Mouse (Mus musculus) intestine, postnatal 0 days (tissue): Measurements from ENCODE around the gene Snrpa. TPM values are rescaled to one million over a fixed set of nuclear protein-coding genes. Genes with fewer than 3 reads are reported as not detected.

Experiments used
- ATAC-seq: fragments of 200-750 bp; cut with Nextera tagmentation; 2 replicates; pipeline ENCODE4 v1.8.0; 2017; ENCODE audit warnings: mild to moderate bottlenecking, moderate TSS enrichment, moderate library complexity
- H3K27ac ChIP-seq: fragments of 300-500 bp; sonication (generic); 2 replicates; pipeline ENCODE4 v1.5.1; 2014; ENCODE audit warnings: mild to moderate bottlenecking, low read depth, low read length, moderate library complexity
- H3K27me3 ChIP-seq: fragments of 300-500 bp; sonication (generic); replicated peaks from 2 replicates; pipeline ENCODE4 v1.6.1; 2014; ENCODE audit warnings: low read length, mixed read lengths; ENCODE audit not compliant: control insufficient read depth, insufficient read depth
- H3K36me3 ChIP-seq: fragments of 300-500 bp; sonication (generic); 2 replicates; pipeline ENCODE4 v1.6.1; 2014; ENCODE audit warnings: mild to moderate bottlenecking, moderate library complexity; ENCODE audit not compliant: control insufficient read depth, insufficient read depth
- H3K4me1 ChIP-seq: fragments of 300-500 bp; sonication (generic); replicated peaks from 2 replicates; pipeline ENCODE4 v1.6.1; 2014; ENCODE audit warnings: antibody characterized with exemption, low read length, mixed read lengths; ENCODE audit not compliant: control insufficient read depth, insufficient read depth
- H3K4me2 ChIP-seq: fragments of 300-500 bp; sonication (generic); replicated peaks from 2 replicates; pipeline ENCODE4 v1.6.1; 2014; ENCODE audit warnings: low read depth, mild to moderate bottlenecking, moderate library complexity
- H3K4me3 ChIP-seq: fragments of 300-500 bp; sonication (generic); 2 replicates; pipeline ENCODE4 v1.5.1; 2014; ENCODE audit warnings: low read depth, low read length
- H3K9ac ChIP-seq: fragments of 300-500 bp; sonication (generic); 2 replicates; pipeline ENCODE4 v1.6.1; 2014; ENCODE audit warnings: mild to moderate bottlenecking, low read depth, low read length
- H3K9me3 ChIP-seq: fragments of 300-500 bp; sonication (generic); 2 replicates; pipeline ENCODE4 v1.6.1; 2016; ENCODE audit warnings: mixed run types; ENCODE audit not compliant: control insufficient read depth
- CTCF ChIP-seq: sonication (generic); IDR thresholded peaks from 2 replicates; pipeline ENCODE4 v1.5.1; 2016; ENCODE audit warnings: low read depth, mild to moderate bottlenecking, control low read depth, antibody characterized with exemption, moderate library complexity
- WGBS: fragments of 180-500 bp; shearing (Covaris S2); extraction: QIAGEN DNeasy Blood & Tissue Kit; methylation state at CpG from one replicate; pipeline ENCODE4 v1.1.7; 2014; 5-methylcytosine and 5-hydroxymethylcytosine counted together
- polyA plus RNA-seq: library from polyadenylated mRNA; unstranded; fragments of >200 nt; fragmentation: Nextera tagmentation; extraction: Ambion mirVana; gene quantifications from 2 replicates; pipeline ENCODE4 v1.2.1, GENCODE M21; 2015

Snrpa gene
- polyA plus RNA-seq, 1 experiment from 2014 or later: 76.4 TPM

GRCm38 (mm10) chr7:27163450-27163805, 32.6 kb downstream of the Snrpa start:
- no peak overlapping the region; the same call in 1 of the 2 replicates for H3K27ac ChIP-seq
- no peaks in the 10 kb centered on the region for H3K27me3 ChIP-seq
- H3K4me1 ChIP-seq: peaks cover 15% of the 10 kb centered on the region
- 66% methylated on average over 5 of the region's 5 CpGs for WGBS
- H3K9me3 ChIP-seq: no peaks in the 10 kb centered on the region
- H3K9ac ChIP-seq: no peak overlapping the region
- H3K4me3 ChIP-seq: no peak overlapping the region
- H3K4me2 ChIP-seq: peak overlapping the region; percentile 77; the same call in 1 of the 2 replicates
- ATAC-seq: no peak
- H3K36me3 ChIP-seq: peaks cover 35% of the 10 kb centered on the region
- no peak for TF ChIP-seq CTCF

- Histone ChIP-seq H3K27me3 (no peaks in the 10 kb centered on the region), H3K4me1 (peaks cover 15% of the 10 kb centered on the region), H3K9me3 (no peaks in the 10 kb centered on the region), H3K4me2 (peak overlapping the region; percentile 77; the same call in 1 of the 2 replicates), H3K27ac (no peak overlapping the region; the same call in 1 of the 2 replicates), H3K4me3 (no peak overlapping the region), H3K36me3 (peaks cover 40% of the 10 kb centered on the region), H3K9ac (peak overlapping the region; percentile 7; the same call in 1 of the 2 replicates)
- TF ChIP-seq CTCF: no peak
- WGBS: 74% methylated on average over 5 of the region's 5 CpGs
- no peak for ATAC-seq
These were observed 33.2 kb downstream of the Snrpa start for GRCm38 (mm10) chr7:27162780-27163449.

GRCm38 (mm10) chr7:27161744-27162143, 34.3 kb downstream of the Snrpa start:
- no peak overlapping the region for H3K4me3 ChIP-seq
- ATAC-seq: no peak
- 64% methylated on average over 4 of the region's 4 CpGs for WGBS

GRCm38 (mm10) chr7:27160921-27161320, 35.1 kb downstream of the Snrpa start:
- Histone ChIP-seq H3K27me3 (no peaks in the 10 kb centered on the region), H3K36me3 (peaks cover 49% of the 10 kb centered on the region), H3K27ac (no peak overlapping the region), H3K9me3 (no peaks in the 10 kb centered on the region), H3K4me3 (no peak overlapping the region), H3K4me1 (peaks cover 15% of the 10 kb centered on the region), H3K4me2 (no peak overlapping the region), H3K9ac (no peak overlapping the region)
- no peak for ATAC-seq
- TF ChIP-seq CTCF: no peak
- WGBS: 76% methylated on average over 3 of the region's 3 CpGs

More at GRCm38 (mm10) chr7:27161744-27162143, 34.3 kb downstream of the Snrpa start:
- Histone ChIP-seq H3K9ac (no peak overlapping the region), H3K27ac (no peak overlapping the region), H3K4me1 (peaks cover 15% of the 10 kb centered on the region), H3K9me3 (no peaks in the 10 kb centered on the region), H3K27me3 (no peaks in the 10 kb centered on the region), H3K36me3 (peaks cover 49% of the 10 kb centered on the region), H3K4me2 (no peak overlapping the region)
- no peak for TF ChIP-seq CTCF

GRCm38 (mm10) chr7:27159882-27160281, 36.2 kb downstream of the Snrpa start:
- peaks cover 15% of the 10 kb centered on the region; the same call in 1 of the 2 replicates for H3K4me1 ChIP-seq
- no peak overlapping the region for H3K27ac ChIP-seq
- 0 out of 2 replicates have a peak overlapping the region, but pooled peaks have one; percentile 9 for H3K4me2 ChIP-seq
- H3K9ac ChIP-seq: no peak overlapping the region
- peaks cover 49% of the 10 kb centered on the region for H3K36me3 ChIP-seq
- H3K4me3 ChIP-seq: no peak overlapping the region
- 15% methylated on average over 8 of the region's 8 CpGs for WGBS
- H3K27me3 ChIP-seq: no peaks in the 10 kb centered on the region
- ATAC-seq: peak; percentile 84
- TF ChIP-seq CTCF: peak; percentile 98
- no peaks in the 10 kb centered on the region for H3K9me3 ChIP-seq

- Histone ChIP-seq H3K4me2 (no peak overlapping the region), H3K36me3 (peaks cover 44% of the 10 kb centered on the region), H3K9me3 (no peaks in the 10 kb centered on the region), H3K4me1 (peaks cover 10% of the 10 kb centered on the region; the same call in 1 of the 2 replicates), H3K27me3 (no peaks in the 10 kb centered on the region), H3K27ac (no peak overlapping the region), H3K4me3 (no peak overlapping the region), H3K9ac (no peak overlapping the region)
- TF ChIP-seq CTCF: no peak
- WGBS: 90% methylated on average over 6 of the region's 6 CpGs
- no peak for ATAC-seq
These were observed 36.8 kb downstream of the Snrpa start for GRCm38 (mm10) chr7:27159256-27159655.
